Mouse (Mus musculus) liver, embryonic 13.5 days (tissue): ENCODE measurements around the gene Mgat5b. TPM values are rescaled to one million over a fixed set of nuclear protein-coding genes. Genes with fewer than 3 reads are reported as not detected.

ENCODE experiments used
- ATAC-seq: fragments of 200-750 bp; cut with Nextera tagmentation; 2 replicates; pipeline ENCODE4 v1.8.0; 2017; ENCODE audit warnings: low read depth, mild to moderate bottlenecking, moderate number of reproducible peaks, moderate library complexity
- DNase-seq: peaks from one replicate; pipeline ENCODE4 v3.0.0; 2022
- H3K27ac ChIP-seq: fragments of 300-500 bp; sonication (generic); 2 replicates; pipeline ENCODE4 v1.5.1; 2015; ENCODE audit warnings: moderate library complexity, mild to moderate bottlenecking, inconsistent platforms
- H3K27me3 ChIP-seq: fragments of 300-500 bp; sonication (generic); 2 replicates; pipeline ENCODE4 v1.6.1; 2015; ENCODE audit warnings: mild to moderate bottlenecking, inconsistent platforms
- H3K36me3 ChIP-seq: fragments of 300-500 bp; sonication (generic); 2 replicates; pipeline ENCODE4 v1.6.1; 2015; ENCODE audit warnings: mild to moderate bottlenecking, inconsistent platforms
- H3K4me1 ChIP-seq: fragments of 300-500 bp; sonication (generic); replicated peaks from 2 replicates; pipeline ENCODE4 v1.6.1; 2015; ENCODE audit warnings: inconsistent platforms
- H3K4me2 ChIP-seq: fragments of 300-500 bp; sonication (generic); 2 replicates; pipeline ENCODE4 v1.6.1; 2015; ENCODE audit warnings: inconsistent platforms, mild to moderate bottlenecking, moderate library complexity
- H3K4me3 ChIP-seq: fragments of 300-500 bp; sonication (generic); replicated peaks from 2 replicates; pipeline ENCODE4 v1.5.1; 2015; ENCODE audit warnings: mild to moderate bottlenecking, inconsistent platforms
- H3K9ac ChIP-seq: fragments of 300-500 bp; sonication (generic); 2 replicates; pipeline ENCODE4 v1.6.1; 2015; ENCODE audit warnings: mild to moderate bottlenecking, inconsistent platforms
- H3K9me3 ChIP-seq: fragments of 300-500 bp; sonication (generic); replicated peaks from 2 replicates; pipeline ENCODE4 v1.6.1; 2016; ENCODE audit warnings: inconsistent platforms
- WGBS: fragments of 180-500 bp; shearing (Covaris S2); methylation state at CpG from one replicate; pipeline ENCODE4 v1.1.7; 2015; ENCODE audit not compliant: insufficient replicate concordance; 5-methylcytosine and 5-hydroxymethylcytosine counted together
- polyA plus RNA-seq: library from polyadenylated mRNA; unstranded; fragments of >200 nt; fragmentation: Nextera tagmentation; extraction: Ambion mirVana; gene quantifications from 2 replicates; pipeline ENCODE4 v1.2.1, GENCODE M21; 2015

Gene Mgat5b
- polyA plus RNA-seq, 1 experiment from 2014 or later: not detected

GRCm38 (mm10) chr11:117035661-117036336 is 117.1 kb downstream of the Mgat5b start:
- no peak overlapping the region for H3K4me2 ChIP-seq
- no peak overlapping the region for H3K4me3 ChIP-seq
- H3K27me3 ChIP-seq: peaks cover 32% of the 10 kb centered on the region
- 48% methylated on average over 11 of the region's 11 CpGs for WGBS
- no peak overlapping the region for H3K27ac ChIP-seq
- ATAC-seq (no peak), DNase-seq (no peak)
- no peaks in the 10 kb centered on the region for H3K9me3 ChIP-seq
- H3K36me3 ChIP-seq: no peaks in the 10 kb centered on the region
- H3K4me1 ChIP-seq: peaks cover 13% of the 10 kb centered on the region
- H3K9ac ChIP-seq: no peak overlapping the region

Other genes with a start within 250 kb of the Mgat5b start
- gene St6galnac1, start 143.4 kb upstream of the Mgat5b start, polyA plus RNA-seq: not detected in 2 replicates
- gene Mxra7, start 90.8 kb upstream of the Mgat5b start, polyA plus RNA-seq: 2.0 and 2.5 TPM in 2 replicates
- 44.2 and 47.0 TPM in 2 replicates for gene Mettl23, start 75.6 kb upstream of the Mgat5b start, polyA plus RNA-seq
- 38.1 and 40.1 TPM in 2 replicates for gene Jmjd6, start 75.4 kb upstream of the Mgat5b start, polyA plus RNA-seq
- gene Mfsd11, start 66.4 kb upstream of the Mgat5b start, polyA plus RNA-seq: 10.4 and 11.8 TPM in 2 replicates
- 543 and 573 TPM in 2 replicates for gene Srsf2, start 65.8 kb upstream of the Mgat5b start, polyA plus RNA-seq
- gene Sec14l1, start 196.3 kb downstream of the Mgat5b start, polyA plus RNA-seq: 19.7 and 23.2 TPM in 2 replicates